Mouse (Mus musculus) MEL (cell line): ENCODE results near the gene Spata1.

Experiments used
- BHLHE40 ChIP-seq: IDR thresholded peaks from 2 replicates; pipeline ENCODE4 v1.6.1; 2012; ENCODE audit warnings: low read depth, mild to moderate bottlenecking, inconsistent platforms, low read length, improper control_type of control experiment, borderline replicate concordance
- CHD2 ChIP-seq: IDR thresholded peaks from 2 replicates; pipeline ENCODE4 v1.6.1; 2011; ENCODE audit warnings: low read length, improper control_type of control experiment
- CTCF ChIP-seq, 3 experiments: IDR thresholded peaks in 2 of 3; conservative IDR thresholded peaks in 1 of 3; 2 replicates each; pipeline ENCODE4 v1.5.1; 2011 to 2012; ENCODE audit warnings: low read length in 3 of 3, low read depth in 2 of 3, mild to moderate bottlenecking in 2 of 3, improper control_type of control experiment in 1 of 3, inconsistent platforms in 1 of 3, mixed read lengths in 1 of 3, moderate library complexity in 1 of 3; ENCODE audit not compliant: control insufficient read depth in 1 of 3, insufficient read depth in 1 of 3, poor library complexity in 1 of 3, severe bottlenecking in 1 of 3
- EP300 ChIP-seq, 2 experiments: IDR thresholded peaks; 2 replicates each; pipeline ENCODE4 v1.6.1; 2011; ENCODE audit warnings: improper control_type of control experiment in 2 of 2, low read length in 2 of 2, low read depth in 1 of 2, mild to moderate bottlenecking in 1 of 2
- MAFK ChIP-seq: IDR thresholded peaks from 2 replicates; pipeline ENCODE4 v1.6.1; 2011; ENCODE audit warnings: low read depth, mild to moderate bottlenecking, low read length, improper control_type of control experiment, borderline replicate concordance
- MAX ChIP-seq: IDR thresholded peaks from 2 replicates; pipeline ENCODE4 v1.6.1; 2011; ENCODE audit warnings: low read length, improper control_type of control experiment
- NELFE ChIP-seq: IDR thresholded peaks from 2 replicates; pipeline ENCODE4 v1.6.1; 2011; ENCODE audit warnings: low read depth, low read length, improper control_type of control experiment
- POLR2A ChIP-seq, 2 experiments: IDR thresholded peaks; 2 replicates each; pipeline ENCODE4 v1.6.1; 2011 to 2012; ENCODE audit warnings: low read length in 2 of 2, mild to moderate bottlenecking in 2 of 2, control low read depth in 1 of 2, improper control_type of control experiment in 1 of 2, low read depth in 1 of 2, moderate library complexity in 1 of 2; ENCODE audit not compliant: control insufficient read depth in 1 of 2, insufficient read depth in 1 of 2, poor library complexity in 1 of 2
- POLR2AphosphoS2 ChIP-seq: IDR thresholded peaks from 2 replicates; pipeline ENCODE4 v1.6.1; 2011; ENCODE audit warnings: low read length, improper control_type of control experiment
- SIN3A ChIP-seq: IDR thresholded peaks from 2 replicates; pipeline ENCODE4 v1.6.1; 2012; ENCODE audit warnings: low read length, improper control_type of control experiment, inconsistent platforms

DNA sequence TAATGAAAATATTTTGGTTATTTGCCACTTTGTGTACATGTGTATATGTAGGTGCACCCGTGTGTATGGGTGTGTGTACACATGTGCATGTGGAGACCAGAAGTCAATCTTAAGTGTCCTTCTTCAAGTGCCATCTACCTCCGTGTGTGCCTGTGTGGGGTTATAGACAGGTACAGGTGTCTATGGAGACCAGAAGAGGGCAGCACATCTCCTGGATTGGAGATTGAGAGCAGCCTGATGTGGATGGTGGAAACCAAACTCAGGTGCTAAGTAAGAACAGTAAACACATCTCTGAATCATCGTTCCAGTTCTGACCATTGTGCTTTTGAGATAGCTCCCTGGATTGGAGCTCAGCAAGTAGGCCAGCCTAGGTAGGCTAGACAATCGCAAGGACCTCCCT is 13.1 kb downstream of the Spata1 start:
- TF ChIP-seq NELFE: no peak
- peak; percentile 14 to 34 (median 22); a peak in 5 of 6 replicates for TF ChIP-seq CTCF (IDR thresholded peaks at IDR 0.05 in 2 of 3, conservative IDR thresholded peaks at IDR 0.05 in 1 of 3; ENCODE audit: control insufficient read depth in 1 of 3, insufficient read depth in 1 of 3, low read depth in 2 of 3, low read length in 3 of 3, poor library complexity in 1 of 3, severe bottlenecking in 1 of 3)
- TF ChIP-seq EP300 (IDR thresholded peaks at IDR 0.05; ENCODE audit: low read depth in 1 of 2, low read length in 2 of 2): no peak
- no peak for TF ChIP-seq MAX
- no peak for TF ChIP-seq CHD2
- no peak for TF ChIP-seq MAFK
- TF ChIP-seq BHLHE40: no peak
- no peak for TF ChIP-seq POLR2A (IDR thresholded peaks at IDR 0.05; ENCODE audit: control insufficient read depth in 1 of 2, insufficient read depth in 1 of 2, low read depth in 1 of 2, low read length in 2 of 2, poor library complexity in 1 of 2)
- TF ChIP-seq POLR2AphosphoS2: no peak
- TF ChIP-seq SIN3A: no peak
